Comparison of ENCODE assay signal across 8 mouse cellular contexts in the genomic region with DNA sequence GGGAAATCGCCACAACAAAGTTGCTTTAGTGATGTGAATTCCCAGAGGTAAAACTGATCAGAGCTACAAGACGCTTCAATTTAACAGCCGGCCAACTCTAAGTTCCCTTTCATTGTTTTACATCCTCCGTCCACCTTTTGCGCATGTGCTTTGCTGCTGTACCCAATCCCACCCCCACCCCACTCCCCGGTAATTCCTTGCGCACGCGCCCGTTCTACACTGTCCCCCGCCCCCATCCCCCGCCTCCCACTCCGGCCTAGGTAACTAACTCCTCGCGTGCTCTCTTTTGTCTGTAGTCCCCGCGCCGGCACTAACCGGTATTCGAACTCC. TPM values are rescaled to one million over a fixed set of nuclear protein-coding genes. Genes with fewer than 3 reads are reported as not detected.
DNase-seq lines count a peak whose midpoint lies in the region; ATAC-seq and TF ChIP-seq lines count a peak whose summit lies in the region.

No protein-coding gene starts in this region.

- H3K4me1 ChIP-seq in ES-E14 (ENCODE audit: control insufficient read depth in 2 of 2, insufficient read depth in 2 of 2, low read length in 2 of 2, poor library complexity in 1 of 2): peaks cover 8 to 9% of the 10 kb centered on the region in 2 experiments; a peak in 2 of 4 replicates
- peaks cover 36% of the 10 kb centered on the region for H3K4me1 ChIP-seq in heart, embryonic 16.5 days (ENCODE audit: control insufficient read depth, insufficient read depth, low read length)
- peaks cover 56% of the 10 kb centered on the region for H3K4me1 ChIP-seq in megakaryocyte, embryonic 14.5 days

- intact Hi-C loops in gastrocnemius, adult 2 months (cut with DNase I): no loop called here
- intact Hi-C loops in gastrocnemius, postnatal 14 days (cut with DNase I; ENCODE audit: low total_unique reads): no loop called here
- intact Hi-C loops in left cerebral cortex, postnatal 4 days (cut with DNase I): no loop called here

- peak overlapping the region; percentile 94 for H3K27ac ChIP-seq in gastrocnemius, adult 2 months
- peak overlapping the region; percentile 96 for H3K27ac ChIP-seq in ES-E14 (ENCODE audit: insufficient read depth, low read depth, low read length, poor library complexity, severe bottlenecking)
- peak overlapping the region; percentile 100 for H3K27ac ChIP-seq in heart, embryonic 16.5 days (ENCODE audit: low read length)

- H3K4me3 ChIP-seq in gastrocnemius, adult 2 months: peak overlapping the region; percentile 85
- H3K4me3 ChIP-seq in ES-E14 (ENCODE audit: insufficient read depth in 1 of 2, low read depth in 1 of 2, low read length in 2 of 2, poor library complexity in 1 of 2, severe bottlenecking in 1 of 2): peak overlapping the region; percentile 87 to 98
- peak overlapping the region; percentile 90 for H3K4me3 ChIP-seq in heart, embryonic 16.5 days (ENCODE audit: low read length)
- H3K4me3 ChIP-seq in megakaryocyte, embryonic 14.5 days (replicated peaks): peak overlapping the region; percentile 95

- peak overlapping the region; percentile 90 for H3K4me2 ChIP-seq in heart, embryonic 16.5 days (ENCODE audit: low read depth, low read length)

- TF ChIP-seq CTCF in gastrocnemius, adult 2 months (IDR thresholded peaks at IDR 0.05): no peak

- in situ Hi-C loops in ES-E14 (cut with MboI; ENCODE audit: low sequenced_read_pairs in 2 of 2, unreplicated experiment in 2 of 2): no loop called here

- WGBS in heart, embryonic 16.5 days: 0% methylated on average over 20 of the region's 20 CpGs

- no peak; the same call in 1 of the 2 replicates for ATAC-seq in heart, embryonic 16.5 days (replicated peaks; ENCODE audit: extremely low read depth, insufficient read depth, low FRiP score)

- no peaks in the 10 kb centered on the region for H3K9me3 ChIP-seq in ES-E14 (ENCODE audit: control insufficient read depth, insufficient read depth, low read depth, low read length)
- no peaks in the 10 kb centered on the region for H3K9me3 ChIP-seq in heart, embryonic 16.5 days (replicated peaks; ENCODE audit: control insufficient read depth, low read length)
- H3K9me3 ChIP-seq in megakaryocyte, embryonic 14.5 days: peaks cover 3% of the 10 kb centered on the region; the same call in 1 of the 2 replicates

- peaks cover 22% of the 10 kb centered on the region for H3K36me3 ChIP-seq in ES-E14 (ENCODE audit: control insufficient read depth, insufficient read depth, low read length, poor library complexity, severe bottlenecking)
- H3K36me3 ChIP-seq in heart, embryonic 16.5 days (ENCODE audit: control insufficient read depth, insufficient read depth): peaks cover 24% of the 10 kb centered on the region
- H3K36me3 ChIP-seq in megakaryocyte, embryonic 14.5 days (replicated peaks; ENCODE audit: low read length): peaks cover 42% of the 10 kb centered on the region

- peak overlapping the region; percentile 91 for H3K9ac ChIP-seq in ES-E14 (ENCODE audit: insufficient read depth, low read depth, low read length, poor library complexity, severe bottlenecking)
- H3K9ac ChIP-seq in heart, embryonic 16.5 days (ENCODE audit: low read length): peak overlapping the region; percentile 79

- no peaks in the 10 kb centered on the region for H3K27me3 ChIP-seq in heart, embryonic 16.5 days (ENCODE audit: control insufficient read depth, insufficient read depth, low read length)
- H3K27me3 ChIP-seq in megakaryocyte, embryonic 14.5 days (replicated peaks): no peaks in the 10 kb centered on the region

- no peak for DNase-seq in gastrocnemius, adult 2 months
- no peak for DNase-seq in gastrocnemius, postnatal 14 days
- no peak for DNase-seq in ES-E14 (ENCODE audit: low read depth, low spot score)
- DNase-seq in adrenal gland, postnatal 14 days: no peak
- DNase-seq in right cerebral cortex, postnatal 25 days: no peak
- no peak for DNase-seq in left cerebral cortex, postnatal 4 days

TF ChIP-seq in ES-E14, 5 proteins besides CTCF, POLR2A, EP300 and RAD21:
- no peak for TF ChIP-seq CHD2 (IDR thresholded peaks at IDR 0.05; ENCODE audit: low read depth, low read length)

RNA-seq across cellular contexts. Expression of a gene that starts 0.4 kb away (rescaled TPM):
- 1 to 10 TPM; 1.8 to 2.5 TPM for total RNA-seq in gastrocnemius, adult 2 months (2021)
- total RNA-seq in gastrocnemius, postnatal 14 days (2021): 10 to 100 TPM in 1 of 2 experiments, 1 to 10 TPM in 1; 9.6 to 14.4 TPM
- 162 and 190 TPM in 2 replicates for total RNA-seq in ES-E14 (2012; rRNA removed)
- 288 and 304 TPM in 2 replicates for polyA plus RNA-seq in heart, embryonic 16.5 days (2015; fragmentation: Nextera tagmentation; extraction: Ambion mirVana)
- 16.4 and 53.9 TPM in 2 replicates for polyA plus RNA-seq in megakaryocyte, embryonic 14.5 days (2012; ENCODE audit: insufficient read depth, low replicate concordance)
- 34.9 and 38.0 TPM in 2 replicates for total RNA-seq in adrenal gland, postnatal 14 days (2021)
- 10 to 100 TPM; 19.6 to 22.3 TPM for total RNA-seq in left cerebral cortex, postnatal 4 days (2021)

RNA-seq across cellular contexts. Expression of a gene that starts 0.4 kb away (rescaled TPM):
- total RNA-seq in gastrocnemius, adult 2 months (2021): 10 to 100 TPM; 15.0 to 17.2 TPM
- 10 to 100 TPM; 35.9 to 38.8 TPM for total RNA-seq in gastrocnemius, postnatal 14 days (2021)
- total RNA-seq in ES-E14 (2012; rRNA removed): 66.9 and 72.0 TPM in 2 replicates
- 67.7 and 72.3 TPM in 2 replicates for polyA plus RNA-seq in heart, embryonic 16.5 days (2015; fragmentation: Nextera tagmentation; extraction: Ambion mirVana)
- 22.7 and 67.6 TPM in 2 replicates for polyA plus RNA-seq in megakaryocyte, embryonic 14.5 days (2012; ENCODE audit: insufficient read depth, low replicate concordance)
- 80.5 and 94.6 TPM in 2 replicates for total RNA-seq in adrenal gland, postnatal 14 days (2021)
- 10 to 100 TPM; 13.8 to 14.5 TPM for total RNA-seq in left cerebral cortex, postnatal 4 days (2021)

RNA-seq across cellular contexts. Expression of a gene that starts 6.1 kb away (rescaled TPM):
- 10 to 100 TPM; 40.8 to 56.4 TPM for total RNA-seq in gastrocnemius, adult 2 months (2021)
- 10 to 100 TPM; 30.9 to 33.4 TPM for total RNA-seq in gastrocnemius, postnatal 14 days (2021)
- total RNA-seq in ES-E14 (2012; rRNA removed): 20.3 and 20.9 TPM in 2 replicates
- 38.8 and 41.0 TPM in 2 replicates for polyA plus RNA-seq in heart, embryonic 16.5 days (2015; fragmentation: Nextera tagmentation; extraction: Ambion mirVana)
- 23.1 and 23.4 TPM in 2 replicates for polyA plus RNA-seq in megakaryocyte, embryonic 14.5 days (2012; ENCODE audit: insufficient read depth, low replicate concordance)
- 42.2 and 43.8 TPM in 2 replicates for total RNA-seq in adrenal gland, postnatal 14 days (2021)
- 10 to 100 TPM; 27.6 to 28.3 TPM for total RNA-seq in left cerebral cortex, postnatal 4 days (2021)

RNA-seq across cellular contexts. Expression of a gene that starts 12.2 kb away (rescaled TPM):
- total RNA-seq in gastrocnemius, adult 2 months (2021): 10 to 100 TPM in 1 of 2 experiments, 1 to 10 TPM in 1; 9.5 to 10.1 TPM
- total RNA-seq in gastrocnemius, postnatal 14 days (2021): 10 to 100 TPM; 10.8 to 13.6 TPM
- total RNA-seq in ES-E14 (2012; rRNA removed): 39.2 and 50.3 TPM in 2 replicates
- 21.8 and 24.0 TPM in 2 replicates for polyA plus RNA-seq in heart, embryonic 16.5 days (2015; fragmentation: Nextera tagmentation; extraction: Ambion mirVana)
- 35.3 and 137 TPM in 2 replicates for polyA plus RNA-seq in megakaryocyte, embryonic 14.5 days (2012; ENCODE audit: insufficient read depth, low replicate concordance)
- 36.4 and 48.3 TPM in 2 replicates for total RNA-seq in adrenal gland, postnatal 14 days (2021)
- total RNA-seq in left cerebral cortex, postnatal 4 days (2021): 10 to 100 TPM; 53.3 to 60.2 TPM

RNA-seq across cellular contexts. Expression of a gene that starts 15.2 kb away (rescaled TPM):
- 1 to 10 TPM in 1 of 2 experiments, under 1 TPM in 1; 0.41 to 2.1 TPM for total RNA-seq in gastrocnemius, adult 2 months (2021)
- not detected for total RNA-seq in gastrocnemius, postnatal 14 days (2021)
- not detected in 2 replicates for total RNA-seq in ES-E14 (2012; rRNA removed)
- polyA plus RNA-seq in heart, embryonic 16.5 days (2015; fragmentation: Nextera tagmentation; extraction: Ambion mirVana): 1.7 TPM in 1 of 2 replicates, not detected in the other
- polyA plus RNA-seq in megakaryocyte, embryonic 14.5 days (2012; ENCODE audit: insufficient read depth, low replicate concordance): 0.31 and 0.95 TPM in 2 replicates
- 0.26 TPM in 1 of 2 replicates, not detected in the other for total RNA-seq in adrenal gland, postnatal 14 days (2021)
- 1 to 10 TPM in 1 of 2 experiments, under 1 TPM in 1; 0.54 to 4.5 TPM for total RNA-seq in left cerebral cortex, postnatal 4 days (2021)
